Mouse (Mus musculus): ENCODE measurements around the gene Grik4. TPM values are rescaled to one million over a fixed set of nuclear protein-coding genes. Genes with fewer than 3 reads are reported as not detected.

Gene Grik4
- total and polyA plus RNA-seq, 2 experiments = under 0.01 to 0.09 TPM

DNA sequence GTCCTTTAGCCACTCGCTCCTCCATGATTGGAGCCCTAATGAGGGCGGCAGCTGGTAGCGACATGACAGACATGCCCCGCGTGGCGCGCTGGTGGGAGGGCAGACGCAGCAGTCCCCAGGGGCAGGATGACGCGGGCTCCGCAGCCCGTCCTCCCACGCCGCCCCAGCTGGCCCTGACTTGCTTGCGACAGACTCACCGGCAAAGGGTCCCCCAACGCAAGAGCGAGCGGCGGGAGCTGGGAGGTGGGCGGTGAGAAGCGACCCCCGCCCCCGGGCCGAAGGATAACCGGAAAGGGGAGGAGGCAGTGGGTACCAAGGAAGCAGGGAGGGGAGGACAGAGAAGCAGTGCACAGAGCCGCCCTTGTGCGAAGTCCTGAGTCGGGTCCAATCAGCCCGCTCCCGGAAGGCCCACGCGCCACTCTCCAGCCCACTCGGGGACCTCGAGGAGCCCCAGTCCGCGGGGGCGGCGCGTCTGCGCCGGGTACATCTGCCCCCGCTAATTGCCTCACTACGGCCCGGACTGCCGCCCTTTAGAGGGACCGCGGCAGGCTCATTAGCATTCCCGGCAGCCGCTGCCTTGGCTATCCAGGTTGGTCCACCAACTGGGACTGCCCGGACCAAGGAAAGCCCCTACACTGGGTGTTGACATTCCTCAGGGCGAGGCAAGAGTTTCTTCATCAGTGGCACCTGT is 46.8 kb downstream of the Grik4 start:
- under 1% methylated on average over 52 of the region's 52 CpGs for WGBS
- H3K27ac ChIP-seq (replicated peaks; ENCODE audit: insufficient read depth, low read depth, low read length) = no peak overlapping the region
- no peak for TF ChIP-seq CTCF (IDR thresholded peaks at IDR 0.05; ENCODE audit: low read depth, low read length)
- TF ChIP-seq POLR2A (IDR thresholded peaks at IDR 0.05; ENCODE audit: extremely low read depth, insufficient read depth, low read length) = no peak
- peak overlapping the region; percentile 66 for H3K9ac ChIP-seq (ENCODE audit: low read depth, low read length)
- H3K79me2 ChIP-seq (ENCODE audit: control insufficient read depth, insufficient read depth, low read length) = no peaks in the 10 kb centered on the region
- peaks cover 10% of the 10 kb centered on the region for H3K27me3 ChIP-seq (ENCODE audit: control insufficient read depth, insufficient read depth, low read length)
- H3K4me3 ChIP-seq (ENCODE audit: insufficient read depth, low read depth, low read length) = peak overlapping the region; percentile 51
- H3K36me3 ChIP-seq (ENCODE audit: control insufficient read depth, insufficient read depth, low read length) = no peaks in the 10 kb centered on the region
- H3K4me1 ChIP-seq (ENCODE audit: control insufficient read depth, insufficient read depth, low read length) = no peaks in the 10 kb centered on the region
- DNase-seq (ENCODE audit: extremely low read depth, low read depth, low spot score) = no peak

DNA sequence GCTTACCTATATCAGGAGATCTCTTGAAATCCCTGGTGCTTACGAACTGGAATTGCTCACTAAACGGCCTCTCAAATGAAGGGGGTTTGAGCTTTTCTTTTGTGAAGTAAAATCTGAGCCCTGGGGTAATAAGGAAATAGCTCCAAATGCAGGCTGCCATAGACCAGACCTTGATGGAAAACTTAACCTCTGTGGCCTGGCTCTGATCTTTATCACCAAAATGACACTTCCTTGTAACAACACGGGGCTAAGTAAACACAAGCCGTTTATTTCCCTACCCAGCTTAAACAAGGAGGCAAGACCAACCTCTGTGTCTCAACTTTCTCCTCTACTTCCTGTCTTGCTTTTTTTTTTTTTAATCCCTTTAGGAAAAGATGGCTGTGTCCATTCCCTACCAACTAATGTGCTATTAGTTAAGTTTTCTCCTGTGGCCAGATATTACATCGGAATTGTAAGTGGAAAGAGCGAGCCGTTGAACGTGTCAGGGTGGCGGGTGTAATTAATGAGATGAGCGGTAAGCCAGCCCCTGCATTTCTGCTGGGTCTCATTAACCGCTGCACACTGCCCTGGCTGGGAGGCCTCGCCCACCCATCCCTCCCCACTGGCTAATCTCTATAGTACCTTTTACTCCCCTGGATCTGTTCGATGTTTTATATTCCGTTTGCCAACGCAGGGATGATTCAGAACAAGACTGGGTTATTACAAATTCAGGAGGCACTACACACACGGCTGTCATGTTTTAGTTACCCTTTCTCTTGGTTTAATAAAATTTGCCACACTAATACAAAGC is 47.7 kb downstream of the Grik4 start:
- no peaks in the 10 kb centered on the region for H3K36me3 ChIP-seq (ENCODE audit: control insufficient read depth, insufficient read depth, low read length)
- TF ChIP-seq CTCF (IDR thresholded peaks at IDR 0.05; ENCODE audit: low read depth, low read length) (no peak), POLR2A (IDR thresholded peaks at IDR 0.05; ENCODE audit: extremely low read depth, insufficient read depth, low read length) (no peak)
- H3K79me2 ChIP-seq (ENCODE audit: control insufficient read depth, insufficient read depth, low read length) = no peaks in the 10 kb centered on the region
- 19% methylated on average over 16 of the region's 16 CpGs for WGBS
- no peak overlapping the region for H3K9ac ChIP-seq (ENCODE audit: low read depth, low read length)
- H3K27me3 ChIP-seq (ENCODE audit: control insufficient read depth, insufficient read depth, low read length) = peaks cover 10% of the 10 kb centered on the region
- no peak overlapping the region for H3K4me3 ChIP-seq (ENCODE audit: insufficient read depth, low read depth, low read length)
- no peak overlapping the region for H3K27ac ChIP-seq (replicated peaks; ENCODE audit: insufficient read depth, low read depth, low read length)
- no peak for DNase-seq (ENCODE audit: extremely low read depth, low read depth, low spot score)
- H3K4me1 ChIP-seq (ENCODE audit: control insufficient read depth, insufficient read depth, low read length) = no peaks in the 10 kb centered on the region

DNA sequence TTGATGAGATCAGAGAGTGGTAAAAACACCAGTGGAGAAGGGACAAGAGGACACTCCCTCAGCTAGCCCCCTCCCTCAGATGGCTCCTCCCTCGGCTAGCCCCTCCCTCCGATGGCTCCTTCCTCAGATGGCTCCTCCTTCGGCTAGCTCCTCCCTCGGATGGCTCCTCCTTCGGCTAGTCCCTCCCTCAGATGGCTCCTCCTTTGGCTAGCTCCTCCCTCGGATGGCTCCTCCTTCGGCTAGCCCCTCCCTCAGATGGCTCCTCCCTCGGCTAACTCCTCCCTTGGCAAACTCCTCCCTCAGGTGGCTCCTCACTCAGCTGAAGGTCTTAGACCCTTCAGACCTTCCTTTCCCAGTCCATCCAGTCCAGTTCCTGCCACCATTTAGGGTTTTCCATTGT is 51.5 kb downstream of the Grik4 start:
- Histone ChIP-seq H3K9ac (ENCODE audit: low read depth, low read length) (no peak overlapping the region), H3K4me1 (ENCODE audit: control insufficient read depth, insufficient read depth, low read length) (no peaks in the 10 kb centered on the region), H3K79me2 (ENCODE audit: control insufficient read depth, insufficient read depth, low read length) (no peaks in the 10 kb centered on the region), H3K27me3 (ENCODE audit: control insufficient read depth, insufficient read depth, low read length) (peaks cover 7% of the 10 kb centered on the region), H3K27ac (replicated peaks; ENCODE audit: insufficient read depth, low read depth, low read length) (no peak overlapping the region), H3K36me3 (ENCODE audit: control insufficient read depth, insufficient read depth, low read length) (no peaks in the 10 kb centered on the region), H3K4me3 (ENCODE audit: insufficient read depth, low read depth, low read length) (no peak overlapping the region)
- TF ChIP-seq CTCF (IDR thresholded peaks at IDR 0.05; ENCODE audit: low read depth, low read length) = no peak
- no peak for TF ChIP-seq POLR2A (IDR thresholded peaks at IDR 0.05; ENCODE audit: extremely low read depth, insufficient read depth, low read length)
- WGBS = 83% methylated on average over 8 of the region's 8 CpGs
- DNase-seq (ENCODE audit: extremely low read depth, low read depth, low spot score) = no peak

- H3K79me2 ChIP-seq (ENCODE audit: control insufficient read depth, insufficient read depth, low read length) = no peaks in the 10 kb centered on the region
- H3K27me3 ChIP-seq (ENCODE audit: control insufficient read depth, insufficient read depth, low read length) = no peaks in the 10 kb centered on the region; the same call in 1 of the 2 replicates
- TF ChIP-seq CTCF (IDR thresholded peaks at IDR 0.05; ENCODE audit: low read depth, low read length) (no peak), POLR2A (IDR thresholded peaks at IDR 0.05; ENCODE audit: extremely low read depth, insufficient read depth, low read length) (no peak)
- H3K27ac ChIP-seq (replicated peaks; ENCODE audit: insufficient read depth, low read depth, low read length) = no peak overlapping the region
- 79% methylated on average over 4 of the region's 4 CpGs for WGBS
- no peaks in the 10 kb centered on the region for H3K4me1 ChIP-seq (ENCODE audit: control insufficient read depth, insufficient read depth, low read length)
- DNase-seq (ENCODE audit: extremely low read depth, low read depth, low spot score) = no peak
- no peak overlapping the region for H3K9ac ChIP-seq (ENCODE audit: low read depth, low read length)
- H3K4me3 ChIP-seq (ENCODE audit: insufficient read depth, low read depth, low read length) = no peak overlapping the region
- H3K36me3 ChIP-seq (ENCODE audit: control insufficient read depth, insufficient read depth, low read length) = no peaks in the 10 kb centered on the region
Observed at GRCm38 (mm10) chr9:42887930-42888329, 56.4 kb downstream of the Grik4 start.

DNA sequence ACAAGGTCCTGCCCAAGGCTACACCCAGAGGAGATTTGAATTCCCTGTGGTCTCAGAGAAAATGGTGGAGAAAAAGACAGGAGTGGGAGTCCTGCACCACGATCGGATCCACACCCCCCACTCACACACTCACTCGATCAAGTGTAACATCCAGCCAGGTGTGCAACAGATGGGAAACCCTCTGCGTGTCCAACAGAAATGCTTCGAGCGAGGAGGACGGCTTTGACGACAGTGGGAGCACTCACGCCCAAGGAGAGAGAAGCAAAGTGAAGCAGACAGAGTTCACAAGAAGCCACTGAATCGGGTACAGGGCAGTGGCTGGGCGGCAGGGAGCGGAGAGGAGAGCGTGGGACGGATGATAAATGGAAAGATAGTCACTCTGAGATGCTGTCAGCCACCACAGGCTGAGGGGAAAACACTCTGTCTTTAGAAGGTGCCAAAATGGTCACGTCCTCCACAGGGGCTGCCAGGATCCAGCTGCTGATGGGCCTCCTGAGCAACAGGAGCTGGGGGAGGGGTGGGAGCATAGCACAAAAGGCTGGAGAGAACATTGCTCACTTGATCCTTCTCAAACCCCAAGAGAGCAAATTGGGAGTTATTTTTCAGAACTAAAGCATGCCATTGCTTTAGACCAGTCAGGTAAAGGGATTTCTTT is 58.1 kb downstream of the Grik4 start:
- no peak for DNase-seq (ENCODE audit: extremely low read depth, low read depth, low spot score)
- Histone ChIP-seq H3K4me3 (ENCODE audit: insufficient read depth, low read depth, low read length) (no peak overlapping the region), H3K27me3 (ENCODE audit: control insufficient read depth, insufficient read depth, low read length) (no peaks in the 10 kb centered on the region; the same call in 1 of the 2 replicates), H3K79me2 (ENCODE audit: control insufficient read depth, insufficient read depth, low read length) (no peaks in the 10 kb centered on the region), H3K9ac (ENCODE audit: low read depth, low read length) (no peak overlapping the region), H3K36me3 (ENCODE audit: control insufficient read depth, insufficient read depth, low read length) (no peaks in the 10 kb centered on the region), H3K27ac (replicated peaks; ENCODE audit: insufficient read depth, low read depth, low read length) (no peak overlapping the region), H3K4me1 (ENCODE audit: control insufficient read depth, insufficient read depth, low read length) (no peaks in the 10 kb centered on the region)
- no peak for TF ChIP-seq POLR2A (IDR thresholded peaks at IDR 0.05; ENCODE audit: extremely low read depth, insufficient read depth, low read length)
- no peak for TF ChIP-seq CTCF (IDR thresholded peaks at IDR 0.05; ENCODE audit: low read depth, low read length)
- WGBS = 84% methylated on average over 15 of the region's 15 CpGs

Measured in liver, adult 2 months (tissue).